18 mouse cellular contexts compared by ENCODE assay signal in the genomic region with DNA sequence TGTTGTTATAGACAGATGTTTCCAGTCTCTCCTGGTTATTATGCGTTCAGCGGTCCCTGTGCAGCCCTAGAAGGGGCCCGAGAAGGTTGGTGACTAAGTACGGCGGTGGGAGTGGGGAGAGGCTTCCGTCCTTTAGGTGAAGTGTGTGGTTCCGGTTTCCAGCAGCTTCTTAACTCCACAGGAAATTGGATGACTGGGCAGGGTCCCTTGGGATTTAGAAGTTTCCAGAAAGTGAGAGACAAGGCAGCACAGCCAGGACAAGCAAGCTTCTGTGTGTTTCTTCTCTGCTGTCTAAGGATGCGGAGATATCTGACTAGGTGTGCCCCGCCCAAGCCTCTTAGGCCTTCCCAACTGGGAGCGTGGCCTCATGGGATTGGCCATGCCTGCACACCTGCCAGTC. TPM values are rescaled to one million over a fixed set of nuclear protein-coding genes. Genes with fewer than 3 reads are reported as not detected.
DNase-seq lines count a peak whose midpoint lies in the region; ATAC-seq and TF ChIP-seq lines count a peak whose summit lies in the region.
"Had no signal": no experiment of that assay in that cellular context is flagged by ENCODE, and none has a peak within 500 bp of the region (broad histone marks: within the 10 kb centered on the region; RNA-seq: fewer than 3 reads in every experiment).

No protein-coding gene starts in this region.

- in situ Hi-C loops in CH12.LX (cut with MboI; ENCODE audit: low pct_ligation_motif_present, low pct_unique_long_range_greater_than_20kb, low sequenced_read_pairs), result no loop called here

- no peaks in the 10 kb centered on the region for H3K36me3 ChIP-seq in CH12.LX (replicated peaks in 1 of 2; ENCODE audit: control insufficient read depth in 1 of 2, insufficient read depth in 1 of 2, low read length in 1 of 2)
- H3K36me3 ChIP-seq in heart, embryonic 11.5 days (ENCODE audit: control insufficient read depth, insufficient read depth, low read length), result peaks cover 48% of the 10 kb centered on the region
- peaks cover 35% of the 10 kb centered on the region for H3K36me3 ChIP-seq in intestine, embryonic 15.5 days
- H3K36me3 ChIP-seq in liver, embryonic 12.5 days, result peaks cover 7% of the 10 kb centered on the region
- H3K36me3 ChIP-seq: hindbrain, embryonic 12.5 days; midbrain, embryonic 13.5 days; neural tube, embryonic 12.5 days had no signal

- TF ChIP-seq POLR2A in CH12.LX (IDR thresholded peaks at IDR 0.05; ENCODE audit: low read depth, low read length), result no peak

- no peak for TF ChIP-seq CTCF in CH12.LX (conservative IDR thresholded peaks at IDR 0.05 in 1 of 2, IDR thresholded peaks at IDR 0.05 in 1 of 2; ENCODE audit: low read depth in 2 of 2, low read length in 2 of 2)

- H3K4me3 ChIP-seq in CH12.LX (replicated peaks in 1 of 3; ENCODE audit: low read depth in 2 of 3, low read length in 2 of 3, poor library complexity in 1 of 3), result no peak overlapping the region
- no peak overlapping the region for H3K4me3 ChIP-seq in heart, embryonic 11.5 days (ENCODE audit: low read depth, low read length)
- no peak overlapping the region for H3K4me3 ChIP-seq in intestine, embryonic 15.5 days (replicated peaks)
- H3K4me3 ChIP-seq in liver, embryonic 12.5 days, result no peak overlapping the region
- H3K4me3 ChIP-seq: hindbrain, embryonic 12.5 days; midbrain, embryonic 13.5 days; neural tube, embryonic 12.5 days had no signal

- ATAC-seq in heart, embryonic 11.5 days (replicated peaks; ENCODE audit: insufficient number of reproducible peaks, low FRiP score, low TSS enrichment), result no peak
- no peak for ATAC-seq in intestine, embryonic 15.5 days
- no peak for ATAC-seq in liver, embryonic 12.5 days
- ATAC-seq: liver, postnatal 0 days; midbrain, embryonic 13.5 days had no signal

- no peaks in the 10 kb centered on the region for H3K79me2 ChIP-seq in CH12.LX (replicated peaks; ENCODE audit: control insufficient read depth, extremely low read depth, insufficient read depth, poor library complexity, severe bottlenecking)

- DNase-seq in kidney, adult 9 months, result peak; percentile 22
- no peak for DNase-seq in kidney, adult 11 months
- DNase-seq in CH12.LX (ENCODE audit: extremely low read depth), result peak; percentile 2
- DNase-seq in MN1 (ENCODE audit: low spot score), result no peak
- no peak for DNase-seq in urinary bladder, postnatal 4 days (ENCODE audit: low spot score in 2 of 2)
- DNase-seq: adrenal gland, adult 8-10 months; embryo, embryonic 11 days; liver, postnatal 0 days; retina, postnatal 1 day; thymus, postnatal 25 days had no signal

- no peak for TF ChIP-seq RAD21 in CH12.LX (IDR thresholded peaks at IDR 0.05; ENCODE audit: low read depth, low read length)

- H3K9me3 ChIP-seq in CH12.LX (replicated peaks; ENCODE audit: low read length), result no peaks in the 10 kb centered on the region
- H3K9me3 ChIP-seq in heart, embryonic 11.5 days (replicated peaks; ENCODE audit: control insufficient read depth, low read length), result no peaks in the 10 kb centered on the region
- no peaks in the 10 kb centered on the region for H3K9me3 ChIP-seq in intestine, embryonic 15.5 days
- no peaks in the 10 kb centered on the region for H3K9me3 ChIP-seq in liver, embryonic 12.5 days (replicated peaks)
- H3K9me3 ChIP-seq: hindbrain, embryonic 12.5 days; midbrain, embryonic 13.5 days; neural tube, embryonic 12.5 days had no signal

- TF ChIP-seq EP300 in CH12.LX (IDR thresholded peaks at IDR 0.05; ENCODE audit: low read length), result no peak

- H3K27ac ChIP-seq in CH12.LX (ENCODE audit: insufficient read depth, low read depth), result no peak overlapping the region
- H3K27ac ChIP-seq in heart, embryonic 11.5 days (ENCODE audit: low read depth, low read length), result peak overlapping the region; percentile 41; the same call in 1 of the 2 replicates
- H3K27ac ChIP-seq in intestine, embryonic 15.5 days, result peak overlapping the region; percentile 51; the same call in 1 of the 2 replicates
- H3K27ac ChIP-seq in liver, embryonic 12.5 days, result no peak overlapping the region
- H3K27ac ChIP-seq: hindbrain, embryonic 12.5 days; midbrain, embryonic 13.5 days; neural tube, embryonic 12.5 days had no signal

- dilution Hi-C loops in CH12.LX (cut with MboI; ENCODE audit: extremely low pct_ligation_motif_present, extremely low pct_unique_long_range_greater_than_20kb, low sequenced_read_pairs), result no loop called here

- H3K4me2 ChIP-seq in CH12.LX (ENCODE audit: insufficient read depth, low read depth, poor library complexity, severe bottlenecking), result no peak overlapping the region
- H3K4me2 ChIP-seq in heart, embryonic 11.5 days, result no peak overlapping the region
- H3K4me2 ChIP-seq in intestine, embryonic 15.5 days (replicated peaks), result no peak overlapping the region
- no peak overlapping the region for H3K4me2 ChIP-seq in liver, embryonic 12.5 days
- H3K4me2 ChIP-seq: hindbrain, embryonic 12.5 days; midbrain, embryonic 13.5 days; neural tube, embryonic 12.5 days had no signal

- no peaks in the 10 kb centered on the region for H3K27me3 ChIP-seq in CH12.LX (replicated peaks)
- no peaks in the 10 kb centered on the region for H3K27me3 ChIP-seq in heart, embryonic 11.5 days (ENCODE audit: control insufficient read depth, insufficient read depth, low read length)
- H3K27me3 ChIP-seq in intestine, embryonic 15.5 days (replicated peaks), result no peaks in the 10 kb centered on the region
- no peaks in the 10 kb centered on the region for H3K27me3 ChIP-seq in liver, embryonic 12.5 days (replicated peaks)
- H3K27me3 ChIP-seq: hindbrain, embryonic 12.5 days; midbrain, embryonic 13.5 days; neural tube, embryonic 12.5 days had no signal

- WGBS in heart, embryonic 11.5 days (ENCODE audit: insufficient replicate concordance), result 76% methylated on average over 10 of the region's 10 CpGs
- WGBS in intestine, embryonic 15.5 days, result 53% methylated on average over 10 of the region's 10 CpGs
- WGBS in liver, embryonic 12.5 days (ENCODE audit: insufficient replicate concordance), result 71% methylated on average over 10 of the region's 10 CpGs

- peaks cover 0 to 3% of the 10 kb centered on the region in 2 experiments; a peak in 1 of 4 replicates for H3K4me1 ChIP-seq in CH12.LX (ENCODE audit: control insufficient read depth in 1 of 2, insufficient read depth in 2 of 2)
- H3K4me1 ChIP-seq in heart, embryonic 11.5 days (ENCODE audit: control insufficient read depth, insufficient read depth, low read length), result peaks cover 34% of the 10 kb centered on the region
- H3K4me1 ChIP-seq in intestine, embryonic 15.5 days (replicated peaks), result peaks cover 32% of the 10 kb centered on the region
- H3K4me1 ChIP-seq in liver, embryonic 12.5 days, result peaks cover 6% of the 10 kb centered on the region; the same call in 1 of the 2 replicates

- no peak overlapping the region for H3K9ac ChIP-seq in CH12.LX (ENCODE audit: insufficient read depth, low read depth)
- H3K9ac ChIP-seq in heart, embryonic 11.5 days (ENCODE audit: low read depth, low read length), result no peak overlapping the region
- H3K9ac ChIP-seq in intestine, embryonic 15.5 days, result no peak overlapping the region
- no peak overlapping the region for H3K9ac ChIP-seq in liver, embryonic 12.5 days
- H3K9ac ChIP-seq: hindbrain, embryonic 12.5 days; liver, postnatal 0 days; midbrain, embryonic 13.5 days; neural tube, embryonic 12.5 days had no signal

TF ChIP-seq in CH12.LX, 34 proteins besides CTCF, POLR2A, EP300 and RAD21:
- TF ChIP-seq UBTF (IDR thresholded peaks at IDR 0.05; ENCODE audit: low read depth, low read length) (no peak), GABPA (IDR thresholded peaks at IDR 0.05; ENCODE audit: insufficient replicate concordance, low read depth, low read length) (no peak), RCOR1 (conservative IDR thresholded peaks at IDR 0.05; ENCODE audit: low read depth, low read length) (no peak), JUND (conservative IDR thresholded peaks at IDR 0.05; ENCODE audit: low read depth, low read length) (no peak), PAX5 (IDR thresholded peaks at IDR 0.05; ENCODE audit: low read length) (no peak), TBP (conservative IDR thresholded peaks at IDR 0.05; ENCODE audit: low read depth, low read length) (no peak), USF2 (conservative IDR thresholded peaks at IDR 0.05; ENCODE audit: low read depth, low read length) (no peak), TCF12 (IDR thresholded peaks at IDR 0.05; ENCODE audit: low read depth, low read length) (no peak), USF1 (IDR thresholded peaks at IDR 0.05; ENCODE audit: low read depth, low read length) (no peak)

RNA-seq across cellular contexts. Expression of a gene that starts 10.4 kb away (rescaled TPM):
- total RNA-seq in CH12.LX (2012; rRNA removed) (under 0.01 and 0.08 TPM in 2 replicates), CH12.LX (2014; rRNA removed) (not detected in 2 replicates)
- polyA plus RNA-seq in CH12.LX (2012; ENCODE audit: insufficient read length, low read depth), result 0.12 TPM in 1 of 2 replicates, not detected in the other
- 67.4 and 92.3 TPM in 2 replicates for polyA plus RNA-seq in heart, embryonic 11.5 days (2014; fragmentation: Nextera tagmentation; extraction: Ambion mirVana)
- 73.5 and 81.3 TPM in 2 replicates for polyA plus RNA-seq in intestine, embryonic 15.5 days (2015; fragmentation: Nextera tagmentation; extraction: Ambion mirVana)
- 8.3 and 8.6 TPM in 2 replicates for polyA plus RNA-seq in liver, embryonic 12.5 days (2016; fragmentation: Nextera tagmentation; extraction: Ambion mirVana)

RNA-seq across cellular contexts. Expression of a gene that starts 34.8 kb away (rescaled TPM):
- total RNA-seq in CH12.LX (2012; rRNA removed) (not detected in 2 replicates), CH12.LX (2014; rRNA removed) (not detected in 2 replicates)
- polyA plus RNA-seq in CH12.LX (2012; ENCODE audit: insufficient read length, low read depth), result not detected in 2 replicates
- polyA plus RNA-seq in heart, embryonic 11.5 days (2014; fragmentation: Nextera tagmentation; extraction: Ambion mirVana), result not detected in 2 replicates
- not detected in 2 replicates for polyA plus RNA-seq in intestine, embryonic 15.5 days (2015; fragmentation: Nextera tagmentation; extraction: Ambion mirVana)
- polyA plus RNA-seq in liver, embryonic 12.5 days (2016; fragmentation: Nextera tagmentation; extraction: Ambion mirVana), result not detected in 2 replicates
- total RNA-seq: adrenal gland, adult 8-10 months; layer of hippocampus, adult 18-20 months; left cerebral cortex, postnatal 25 days had no signal
- polyA plus RNA-seq: hindbrain, embryonic 12.5 days; liver, postnatal 0 days; midbrain, embryonic 13.5 days; neural tube, embryonic 12.5 days had no signal

Comparison
In these comparisons a context has a peak if more than half of its experiments do, and no peak if none do; other contexts are left out.
1. DNase-seq: peak in kidney, adult 9 months (single experiment) and CH12.LX (single experiment); none in kidney, adult 11 months (single experiment), MN1 (single experiment) and urinary bladder, postnatal 4 days (0 of 2).
2. H3K27ac ChIP-seq: peak in heart, embryonic 11.5 days (single experiment) and intestine, embryonic 15.5 days (single experiment); none in CH12.LX (single experiment) and liver, embryonic 12.5 days (single experiment).